Mouse (Mus musculus) NIH3T3 (cell line): ENCODE results near the gene St7l.
A peak's percentile ranks its signal among the peaks of the same experiment; 100 is the strongest.

Source experiments
- DNase-seq: peaks from one replicate; pipeline ENCODE4 v3.0.0-alpha.2; 2012; ENCODE audit warnings: low read depth

The St7l gene

DNA sequence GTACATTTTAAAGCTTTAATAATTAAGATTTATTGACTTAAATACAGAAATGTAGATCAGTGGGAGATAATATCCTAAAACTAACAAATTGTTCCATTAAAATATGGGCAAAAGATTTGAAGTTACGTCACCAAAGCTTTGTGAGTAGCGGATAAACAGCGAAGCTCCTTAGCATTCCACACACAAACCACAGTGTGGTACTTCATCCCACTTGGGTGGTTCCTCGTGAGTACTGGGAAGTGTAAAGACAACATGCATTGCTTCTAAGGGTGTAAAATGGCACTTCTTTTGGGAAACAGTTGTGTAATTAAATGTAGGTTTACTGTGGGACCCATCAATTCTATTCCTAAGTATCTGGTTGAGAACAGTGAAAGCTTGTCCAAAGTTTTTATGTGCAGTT is 37.3 kb downstream of the St7l start:
- no peak for DNase-seq

- no peak for DNase-seq
These were observed 41.6 kb downstream of the St7l start for GRCm38 (mm10) chr3:104905389-104905788.

GRCm38 (mm10) chr3:104906007-104906406 is 42.2 kb downstream of the St7l start:
- DNase-seq: no peak

DNA sequence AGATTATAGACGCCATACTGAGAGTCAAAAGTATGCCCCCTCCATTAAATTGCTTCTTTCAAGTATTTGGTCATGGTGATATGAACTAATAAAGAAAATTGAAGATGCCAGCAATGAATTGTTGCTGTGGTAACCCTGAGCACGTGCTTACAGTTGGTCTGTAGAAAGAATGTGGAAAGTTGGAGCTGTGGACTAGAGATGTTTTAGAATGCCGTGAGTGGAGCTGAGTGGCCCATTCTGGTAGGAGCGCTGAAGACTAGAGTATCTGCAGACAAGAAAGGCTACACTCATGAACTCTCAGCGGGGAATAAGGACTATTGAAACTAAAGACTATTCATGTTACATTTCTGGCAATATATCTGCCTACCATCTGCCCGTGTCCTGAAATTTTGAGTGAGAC is 45.4 kb downstream of the St7l start:
- DNase-seq: no peak

- DNase-seq: no peak
These were observed 51.2 kb downstream of the St7l start for GRCm38 (mm10) chr3:104914986-104915385.

- no peak for DNase-seq
These were observed 65.6 kb downstream of the St7l start for GRCm38 (mm10) chr3:104929385-104929784.

DNA sequence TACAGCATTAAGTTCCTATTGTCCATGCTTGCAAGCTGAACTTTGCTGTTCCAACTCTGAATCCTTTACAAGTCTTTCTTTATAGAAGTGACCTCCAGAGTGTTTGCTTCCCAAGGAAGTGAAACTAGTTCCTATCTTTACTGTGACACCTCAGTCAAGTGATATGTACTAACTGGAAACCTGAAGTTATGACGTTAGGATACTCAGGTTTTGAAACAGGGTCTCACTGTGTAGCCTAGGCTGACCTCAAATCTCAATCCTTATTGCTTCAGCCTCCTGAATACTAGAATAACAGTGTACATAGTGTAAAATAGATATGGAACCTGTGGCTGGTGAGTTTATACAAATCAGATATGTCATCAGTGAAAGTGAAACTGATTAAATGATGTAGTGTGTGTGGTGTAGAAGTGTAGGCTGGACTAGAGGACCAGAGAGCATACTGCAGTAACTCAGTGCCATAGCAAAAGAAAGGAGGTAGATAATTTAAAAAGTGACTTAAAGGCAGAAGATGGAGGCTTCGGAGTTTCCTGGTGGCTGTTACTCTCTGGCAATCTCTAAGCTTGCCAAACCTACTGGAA is 74.0 kb downstream of the St7l start:
- DNase-seq: no peak

DNA sequence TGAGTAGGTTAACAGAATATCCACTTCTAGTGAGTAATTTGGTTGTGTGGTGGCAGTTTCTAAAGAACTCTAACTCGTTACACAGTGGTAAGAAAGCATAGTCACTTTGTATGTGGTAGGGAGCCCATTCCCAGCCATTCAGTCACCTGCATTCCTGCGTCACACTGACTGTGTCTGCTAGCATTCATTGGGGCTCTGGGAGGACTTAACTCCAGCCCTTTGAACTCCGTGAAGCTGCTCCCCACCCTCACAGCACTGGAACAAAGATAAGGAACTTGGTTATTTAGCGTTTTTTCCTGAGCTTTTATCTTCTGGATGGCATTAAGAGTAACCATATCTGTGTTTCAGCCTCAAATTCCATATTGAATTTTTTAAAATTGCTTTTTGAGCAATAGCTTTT is 74.5 kb downstream of the St7l start:
- no peak for DNase-seq

- peak; percentile 42 for DNase-seq
These were observed 76.9 kb downstream of the St7l start for GRCm38 (mm10) chr3:104940691-104941090.

DNA sequence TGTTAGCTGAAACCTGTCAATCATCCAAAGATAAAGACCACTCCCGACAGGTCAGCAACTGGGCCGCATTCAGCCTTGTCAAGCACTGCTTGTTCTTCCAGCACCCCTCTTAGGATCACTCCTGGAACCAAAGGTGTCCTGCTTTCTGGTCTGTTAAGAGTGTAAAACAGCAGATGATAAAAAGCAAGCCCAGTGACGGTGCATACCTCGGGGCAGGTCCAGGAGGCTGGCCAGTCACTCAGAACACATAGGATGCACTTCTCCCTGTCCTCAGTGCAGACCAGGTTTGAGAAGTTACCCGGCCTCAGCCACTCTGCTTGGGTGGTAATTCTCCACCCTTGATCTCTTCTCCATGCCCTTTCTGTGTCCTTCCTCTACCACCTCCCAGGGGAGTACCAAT is 78.9 kb downstream of the St7l start:
- DNase-seq: no peak

DNA sequence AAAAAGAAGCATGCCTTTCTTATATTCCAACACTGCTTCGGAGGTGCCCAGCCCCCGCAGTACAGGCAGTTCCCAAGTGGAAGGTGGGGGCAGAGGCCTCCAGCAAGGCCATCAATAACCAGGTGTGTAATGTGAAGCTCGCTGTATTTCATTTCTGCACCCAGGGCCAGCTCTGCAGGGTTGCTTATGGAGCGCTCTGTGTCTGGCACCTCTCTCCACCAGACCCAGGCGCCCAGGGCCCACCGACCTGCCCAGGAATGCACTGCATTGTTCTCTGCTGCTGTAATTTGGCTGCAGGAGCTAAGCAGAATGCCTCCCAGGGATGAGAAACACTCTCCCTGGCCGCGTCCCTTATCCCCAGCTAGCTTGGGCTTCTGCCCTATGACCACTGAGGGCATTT is 79.5 kb downstream of the St7l start:
- no peak for DNase-seq

DNA sequence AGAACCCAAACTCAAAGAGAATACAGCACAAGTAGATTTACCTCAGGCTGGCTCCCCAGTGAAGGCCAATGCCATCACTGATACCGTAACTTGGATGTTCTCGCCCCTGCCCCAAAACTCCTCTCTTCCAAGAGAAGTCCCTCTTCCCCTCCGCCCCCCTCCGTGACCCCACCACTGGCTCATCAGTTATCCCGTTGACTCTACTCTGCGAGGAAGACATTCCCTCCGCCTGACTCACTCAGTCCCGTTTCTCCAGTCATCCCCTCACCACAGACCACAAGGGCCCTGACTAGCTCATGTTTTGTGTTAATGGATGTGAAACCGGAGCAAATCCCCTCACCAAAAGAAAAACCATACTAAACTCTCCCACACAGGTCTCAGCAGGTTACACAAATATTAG is 81.1 kb downstream of the St7l start:
- peak; percentile 79 for DNase-seq

- no peak for DNase-seq
These were observed 87.1 kb downstream of the St7l start for GRCm38 (mm10) chr3:104950926-104951325.

- DNase-seq: no peak
These were observed 89.3 kb downstream of the St7l start for GRCm38 (mm10) chr3:104952891-104953670.

DNA sequence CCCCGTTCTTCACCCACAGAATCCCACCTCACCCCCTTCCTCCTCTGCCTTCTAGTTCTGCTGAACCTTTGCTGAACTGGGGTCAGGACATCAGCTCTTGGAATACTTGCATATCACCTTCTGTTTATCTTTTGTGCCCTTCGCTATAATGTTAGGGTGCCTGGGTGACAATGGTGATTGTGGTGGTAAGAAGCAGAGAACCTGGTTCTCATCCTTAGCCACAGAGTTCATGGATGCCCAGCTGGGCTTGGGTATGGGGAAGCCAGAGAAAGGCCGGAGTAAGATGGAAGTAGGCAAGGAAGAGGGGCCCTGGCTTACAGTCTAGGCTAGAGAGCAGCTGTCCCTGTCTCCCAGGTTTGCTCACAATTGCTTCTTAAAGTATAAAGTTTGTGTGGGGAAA is 90.3 kb downstream of the St7l start:
- no peak for DNase-seq

- DNase-seq: no peak
These were observed 90.7 kb downstream of the St7l start for GRCm38 (mm10) chr3:104954551-104954950.

- no peak for DNase-seq
These were observed 92.4 kb downstream of the St7l start for GRCm38 (mm10) chr3:104956131-104956581.

GRCm38 (mm10) chr3:104960026-104961000 is 96.5 kb downstream of the St7l start:
- DNase-seq: no peak

- DNase-seq: no peak
These were observed 97.6 kb downstream of the St7l start, which contains the start of gene Wnt2b for GRCm38 (mm10) chr3:104961066-104962059. Gene Wnt2b (minus strand): TSS chr3:104961921.

GRCm38 (mm10) chr3:104962141-104962611 is 98.4 kb downstream of the St7l start:
- DNase-seq: no peak

GRCm38 (mm10) chr3:104962866-104963265 is 99.1 kb downstream of the St7l start:
- DNase-seq: no peak
